Mouse (Mus musculus) embryonic stem cell, embryonic (primary cell): ENCODE measurements around the gene Ccdc150.

Experiments
- CTCF ChIA-PET, 4 experiments: fragments of 300-600 bp in 2 of 4; fragments of 350-600 bp in 2 of 4; sonication (Branson Sonifier 250); formaldehyde crosslinking; loops; one replicate each; lab custom pipeline; 2022; ENCODE audit warnings: inconsistent platforms in 2 of 4; lab: Charles Lee
- POLR2A ChIA-PET, 4 experiments: fragments of 300-600 bp in 2 of 4; fragments of 350-600 bp in 2 of 4; sonication (Branson Sonifier 250); formaldehyde crosslinking; loops; one replicate each; lab custom pipeline; 2022; ENCODE audit warnings: antibody characterized with exemption in 4 of 4, inconsistent platforms in 1 of 4; lab: Charles Lee

The Ccdc150 gene

GRCm38 (mm10) chr1:54250158-54250866 lies at the start of gene Ccdc150:
TSS of gene Ccdc150 (plus strand) at chr1:54250683.
- ChIA-PET CTCF (interaction anchor here in 2 of 4 experiments (1.2 to 1.8 kb wide), 2 partner anchors 58 to 729 kb away, joined by 3 to 4 read pairs; no protein-coding TSS in a partner anchor), POLR2A (interaction anchor here (0.6 to 1.7 kb wide), 16 partner anchors 9 to 897 kb away, joined by 3 to 8 read pairs (median 3); partner anchors contain the start of genes Hecw2 (in 1 of the 4) and Pgap1 (in 1 of the 4))

GRCm38 (mm10) chr1:54220273-54220672 lies 30.2 kb upstream of the Ccdc150 start:
- POLR2A ChIA-PET = no interaction called here
- CTCF ChIA-PET = no interaction called here

- POLR2A ChIA-PET = interaction anchor here in 1 of 4 experiments (0.7 kb wide), 1 partner anchor 267 kb away, joined by 4 read pairs; no protein-coding TSS in a partner anchor
- CTCF ChIA-PET = no interaction called here
Measured at GRCm38 (mm10) chr1:54242722-54243121, 7.8 kb upstream of the Ccdc150 start.

GRCm38 (mm10) chr1:54275552-54275951 lies 25.1 kb downstream of the Ccdc150 start:
- POLR2A ChIA-PET = interaction anchor here in 2 of 4 experiments (0.7 kb wide), 2 partner anchors 11 to 23 kb away, joined by 3 read pairs; no protein-coding TSS in a partner anchor
- CTCF ChIA-PET = interaction anchor here in 2 of 4 experiments (0.6 to 1.0 kb wide), 3 partner anchors 14 to 348 kb away, joined by 3 to 4 read pairs (median 3); no protein-coding TSS in a partner anchor

GRCm38 (mm10) chr1:54279628-54280027 lies 29.1 kb downstream of the Ccdc150 start:
- POLR2A ChIA-PET = no interaction called here
- CTCF ChIA-PET = no interaction called here

- ChIA-PET CTCF (no interaction called here), POLR2A (no interaction called here)
Measured at GRCm38 (mm10) chr1:54280651-54281050, 30.2 kb downstream of the Ccdc150 start.

GRCm38 (mm10) chr1:54306404-54306803 lies 55.9 kb downstream of the Ccdc150 start:
- POLR2A ChIA-PET = interaction anchor here in 2 of 4 experiments (0.6 kb wide), 3 partner anchors 50 to 637 kb away, joined by 4 to 6 read pairs (median 5); no protein-coding TSS in a partner anchor
- CTCF ChIA-PET = no interaction called here

- CTCF ChIA-PET = no interaction called here
- POLR2A ChIA-PET = no interaction called here
Measured at GRCm38 (mm10) chr1:54326647-54327046, 76.2 kb downstream of the Ccdc150 start.

- POLR2A ChIA-PET = no interaction called here
- CTCF ChIA-PET = no interaction called here
Measured at GRCm38 (mm10) chr1:54327876-54328545, 77.5 kb downstream of the Ccdc150 start.

- CTCF ChIA-PET = no interaction called here
- POLR2A ChIA-PET = interaction anchor here in 1 of 4 experiments (0.7 kb wide), 1 partner anchor 83 kb away, joined by 3 read pairs; the partner anchor contains the start of gene Ccdc150
Measured at GRCm38 (mm10) chr1:54332988-54333387, 82.5 kb downstream of the Ccdc150 start.

GRCm38 (mm10) chr1:54354786-54355185 lies 104.3 kb downstream of the Ccdc150 start:
- ChIA-PET POLR2A (interaction anchor here in 2 of 4 experiments (0.6 to 1.1 kb wide), 2 partner anchors 84 to 161 kb away, joined by 3 read pairs; partner anchors contain the start of gene Gtf3c3 (in 1 of the 2)), CTCF (no interaction called here)

- POLR2A ChIA-PET = interaction anchor here in 2 of 4 experiments (0.6 to 1.1 kb wide), 2 partner anchors 83 to 161 kb away, joined by 3 read pairs; partner anchors contain the start of gene Gtf3c3 (in 1 of the 2)
Measured at GRCm38 (mm10) chr1:54355485-54355884, 105.0 kb downstream of the Ccdc150 start.

GRCm38 (mm10) chr1:54356566-54356965 lies 106.1 kb downstream of the Ccdc150 start:
- CTCF ChIA-PET = interaction anchor here in 1 of 4 experiments (0.7 kb wide), 1 partner anchor 198 kb away, joined by 15 read pairs; no protein-coding TSS in a partner anchor
- POLR2A ChIA-PET = no interaction called here

More at GRCm38 (mm10) chr1:54355485-54355884, 105.0 kb downstream of the Ccdc150 start:
- CTCF ChIA-PET = no interaction called here

- ChIA-PET CTCF (no interaction called here), POLR2A (no interaction called here)
Measured at GRCm38 (mm10) chr1:54377506-54378051, 127.1 kb downstream of the Ccdc150 start.

- POLR2A ChIA-PET = interaction anchor here in 1 of 4 experiments (1.4 kb wide), 1 partner anchor 104 kb away, joined by 4 read pairs; no protein-coding TSS in a partner anchor
- CTCF ChIA-PET = interaction anchor here in 1 of 4 experiments (2.1 kb wide), 1 partner anchor 454 kb away, joined by 6 read pairs; no protein-coding TSS in a partner anchor
Measured at GRCm38 (mm10) chr1:54380978-54381914, 130.8 kb downstream of the Ccdc150 start.

- POLR2A ChIA-PET = interaction anchor here in 3 of 4 experiments (0.6 to 2.3 kb wide), 5 partner anchors 11 to 633 kb away, joined by 3 to 10 read pairs (median 3); no protein-coding TSS in a partner anchor
- CTCF ChIA-PET = interaction anchor here in 1 of 4 experiments (1.2 kb wide), 1 partner anchor 22 kb away, joined by 5 read pairs; no protein-coding TSS in a partner anchor
Measured at GRCm38 (mm10) chr1:54384221-54384620, 133.7 kb downstream of the Ccdc150 start.

- POLR2A ChIA-PET = no interaction called here
- CTCF ChIA-PET = no interaction called here
Measured at GRCm38 (mm10) chr1:54402736-54403135, 152.3 kb downstream of the Ccdc150 start.
